Mouse (Mus musculus): ENCODE measurements around the gene Myt1l.

Gene Myt1l

GRCm38 (mm10) chr12:29723722-29724338 lies 195.6 kb downstream of the Myt1l start:
- peak; percentile 82 for DNase-seq (ENCODE audit: low spot score)

- DNase-seq (ENCODE audit: low spot score), result no peak
Observed at GRCm38 (mm10) chr12:29728294-29728693, 200.1 kb downstream of the Myt1l start.

GRCm38 (mm10) chr12:29740346-29741025 lies 212.3 kb downstream of the Myt1l start:
- peak; percentile 54 for DNase-seq (ENCODE audit: low spot score)

GRCm38 (mm10) chr12:29741181-29741580 lies 213.0 kb downstream of the Myt1l start:
- DNase-seq (ENCODE audit: low spot score), result no peak

GRCm38 (mm10) chr12:29750604-29751128 lies 222.5 kb downstream of the Myt1l start:
- no peak for DNase-seq (ENCODE audit: low spot score)

- DNase-seq (ENCODE audit: low spot score), result no peak
Observed at GRCm38 (mm10) chr12:29755086-29755871, 227.1 kb downstream of the Myt1l start.

- DNase-seq (ENCODE audit: low spot score), result no peak
Observed at GRCm38 (mm10) chr12:29755872-29756265, 227.7 kb downstream of the Myt1l start.

GRCm38 (mm10) chr12:29760611-29761010 lies 232.4 kb downstream of the Myt1l start:
- no peak for DNase-seq (ENCODE audit: low spot score)

- DNase-seq (ENCODE audit: low spot score), result peak; percentile 47
Observed at GRCm38 (mm10) chr12:29766158-29766557, 238.0 kb downstream of the Myt1l start.

- no peak for DNase-seq (ENCODE audit: low spot score)
Observed at GRCm38 (mm10) chr12:29771791-29772190, 243.6 kb downstream of the Myt1l start.

- no peak for DNase-seq (ENCODE audit: low spot score)
Observed at GRCm38 (mm10) chr12:29772401-29772800, 244.2 kb downstream of the Myt1l start.

GRCm38 (mm10) chr12:29778901-29779300 lies 250.7 kb downstream of the Myt1l start:
- peak; percentile 23 for DNase-seq (ENCODE audit: low spot score)

GRCm38 (mm10) chr12:29789319-29790050 lies 261.3 kb downstream of the Myt1l start:
- DNase-seq (ENCODE audit: low spot score), result peak; percentile 74

- no peak for DNase-seq (ENCODE audit: low spot score)
Observed at GRCm38 (mm10) chr12:29790051-29790386, 261.8 kb downstream of the Myt1l start.

- no peak for DNase-seq (ENCODE audit: low spot score)
Observed at GRCm38 (mm10) chr12:29792998-29793397, 264.8 kb downstream of the Myt1l start.

- DNase-seq (ENCODE audit: low spot score), result no peak
Observed at GRCm38 (mm10) chr12:29795107-29795673, 267.0 kb downstream of the Myt1l start.

- DNase-seq (ENCODE audit: low spot score), result no peak
Observed at GRCm38 (mm10) chr12:29798595-29799391, 270.6 kb downstream of the Myt1l start.

- DNase-seq (ENCODE audit: low spot score), result no peak
Observed at GRCm38 (mm10) chr12:29806415-29806814, 278.2 kb downstream of the Myt1l start.

- DNase-seq (ENCODE audit: low spot score), result peak; percentile 28
Observed at GRCm38 (mm10) chr12:29809569-29810185, 281.5 kb downstream of the Myt1l start.

GRCm38 (mm10) chr12:29815466-29815865 lies 287.3 kb downstream of the Myt1l start:
- no peak for DNase-seq (ENCODE audit: low spot score)

Data from layer of hippocampus, adult 11-12 months (tissue).